Mouse (Mus musculus) midbrain, embryonic 14.5 days (tissue): ENCODE results near the gene Nipa2. TPM values are rescaled to one million over a fixed set of nuclear protein-coding genes. Genes with fewer than 3 reads are reported as not detected.
"Not testable (repeated sequence)": the region's sequence is repeated elsewhere in the genome, so short reads cannot be mapped to it uniquely, and the experiment has no call there.

ENCODE experiments used
- ATAC-seq: fragments of 200-750 bp; cut with Nextera tagmentation; 2 replicates; pipeline ENCODE4 v1.8.0; 2017; ENCODE audit warnings: moderate number of reproducible peaks, moderate library complexity; ENCODE audit not compliant: low FRiP score, low TSS enrichment
- DNase-seq: peaks from one replicate; pipeline ENCODE4 v3.0.0-alpha.2; 2015
- H3K27ac ChIP-seq: fragments of 300-500 bp; sonication (generic); replicated peaks from 2 replicates; pipeline ENCODE4 v1.5.1; 2014; ENCODE audit warnings: mild to moderate bottlenecking, low read depth, low read length, moderate library complexity
- H3K27me3 ChIP-seq: fragments of 300-500 bp; sonication (generic); 2 replicates; pipeline ENCODE4 v1.6.1; 2014; ENCODE audit warnings: low read length, control low read depth, mixed read lengths; ENCODE audit not compliant: control insufficient read depth, insufficient read depth
- H3K36me3 ChIP-seq: fragments of 300-500 bp; sonication (generic); 2 replicates; pipeline ENCODE4 v1.6.1; 2014; ENCODE audit warnings: low read length, control low read depth; ENCODE audit not compliant: control insufficient read depth, insufficient read depth
- H3K4me1 ChIP-seq: fragments of 300-500 bp; sonication (generic); 2 replicates; pipeline ENCODE4 v1.6.1; 2014; ENCODE audit warnings: mild to moderate bottlenecking, antibody characterized with exemption, low read length, control low read depth; ENCODE audit not compliant: control insufficient read depth, insufficient read depth
- H3K4me2 ChIP-seq: fragments of 300-500 bp; sonication (generic); 2 replicates; pipeline ENCODE4 v1.6.1; 2014; ENCODE audit warnings: mild to moderate bottlenecking, low read length, moderate library complexity
- H3K4me3 ChIP-seq: fragments of 300-500 bp; sonication (generic); replicated peaks from 2 replicates; pipeline ENCODE4 v1.5.1; 2014; ENCODE audit warnings: low read depth, low read length
- H3K9ac ChIP-seq: fragments of 300-500 bp; sonication (generic); replicated peaks from 2 replicates; pipeline ENCODE4 v1.6.1; 2014; ENCODE audit warnings: mild to moderate bottlenecking, low read length, moderate library complexity
- H3K9me3 ChIP-seq: fragments of 300-500 bp; sonication (generic); 2 replicates; pipeline ENCODE4 v1.6.1; 2016; ENCODE audit warnings: low read length, control low read depth, mixed read lengths; ENCODE audit not compliant: control insufficient read depth
- WGBS: fragments of 180-500 bp; shearing (Covaris S2); extraction: QIAGEN DNeasy Blood & Tissue Kit; methylation state at CpG from one replicate; pipeline ENCODE4 v1.1.7; 2014; 5-methylcytosine and 5-hydroxymethylcytosine counted together
- polyA plus RNA-seq: library from polyadenylated mRNA; unstranded; fragments of >200 nt; fragmentation: Nextera tagmentation; extraction: Ambion mirVana; gene quantifications from 2 replicates; pipeline ENCODE4 v1.2.1, GENCODE M21; 2014

Nipa2 gene
- polyA plus RNA-seq, 1 experiment from 2014 or later: 45.1 TPM

GRCm38 (mm10) chr7:55918365-55918764 lies 43.9 kb downstream of the Nipa2 start:
- ATAC-seq, H3K4me2 ChIP-seq, H3K9me3 ChIP-seq, H3K4me3 ChIP-seq, DNase-seq, H3K27me3 ChIP-seq, H3K27ac ChIP-seq, H3K4me1 ChIP-seq, H3K9ac ChIP-seq: not testable (repeated sequence)
- H3K36me3 ChIP-seq: peaks cover 78% of the 10 kb centered on the region
- WGBS: 98% methylated on average over 11 of the region's 11 CpGs

GRCm38 (mm10) chr7:55912118-55912517 lies 50.2 kb downstream of the Nipa2 start:
- H3K4me2 ChIP-seq: no peak overlapping the region
- H3K4me1 ChIP-seq: no peaks in the 10 kb centered on the region
- ATAC-seq (no peak), DNase-seq (no peak)
- H3K4me3 ChIP-seq: no peak overlapping the region
- 97% methylated on average over 5 of the region's 5 CpGs for WGBS
- no peak overlapping the region for H3K9ac ChIP-seq
- no peaks in the 10 kb centered on the region for H3K9me3 ChIP-seq
- no peak overlapping the region for H3K27ac ChIP-seq
- H3K36me3 ChIP-seq: peaks cover 81% of the 10 kb centered on the region
- no peaks in the 10 kb centered on the region for H3K27me3 ChIP-seq

- no peak for DNase-seq
- ATAC-seq: no peak
- H3K9me3 ChIP-seq: no peaks in the 10 kb centered on the region
- no peak overlapping the region for H3K27ac ChIP-seq
- H3K9ac ChIP-seq: no peak overlapping the region
- H3K4me1 ChIP-seq: no peaks in the 10 kb centered on the region
- H3K27me3 ChIP-seq: no peaks in the 10 kb centered on the region
- WGBS: 91% methylated on average over 8 of the region's 8 CpGs
- peaks cover 77% of the 10 kb centered on the region for H3K36me3 ChIP-seq
- no peak overlapping the region for H3K4me3 ChIP-seq
- no peak overlapping the region for H3K4me2 ChIP-seq
These were observed 50.9 kb downstream of the Nipa2 start for GRCm38 (mm10) chr7:55911371-55911770.

GRCm38 (mm10) chr7:55910356-55910755 lies 51.9 kb downstream of the Nipa2 start:
- no peak overlapping the region for H3K27ac ChIP-seq
- peaks cover 79% of the 10 kb centered on the region for H3K36me3 ChIP-seq
- no peak overlapping the region for H3K9ac ChIP-seq
- H3K4me2 ChIP-seq: no peak overlapping the region
- H3K27me3 ChIP-seq: no peaks in the 10 kb centered on the region
- no peaks in the 10 kb centered on the region for H3K9me3 ChIP-seq
- 90% methylated on average over 2 of the region's 2 CpGs for WGBS
- no peak overlapping the region for H3K4me3 ChIP-seq
- no peak for ATAC-seq
- no peaks in the 10 kb centered on the region for H3K4me1 ChIP-seq
- no peak for DNase-seq

GRCm38 (mm10) chr7:55909519-55909918 lies 52.8 kb downstream of the Nipa2 start:
- peaks cover 79% of the 10 kb centered on the region for H3K36me3 ChIP-seq
- no peak overlapping the region for H3K9ac ChIP-seq
- H3K4me2 ChIP-seq: no peak overlapping the region
- H3K9me3 ChIP-seq: no peaks in the 10 kb centered on the region
- H3K4me3 ChIP-seq: no peak overlapping the region
- ATAC-seq (no peak), DNase-seq (no peak)
- H3K27me3 ChIP-seq: no peaks in the 10 kb centered on the region
- 94% methylated on average over 1 of the region's 1 CpGs for WGBS
- H3K27ac ChIP-seq: no peak overlapping the region
- no peaks in the 10 kb centered on the region for H3K4me1 ChIP-seq

- peaks cover 74% of the 10 kb centered on the region for H3K36me3 ChIP-seq
- WGBS: 74% methylated on average over 2 of the region's 2 CpGs
These were observed 56.8 kb downstream of the Nipa2 start for GRCm38 (mm10) chr7:55905449-55905848.

GRCm38 (mm10) chr7:55903766-55904165 lies 58.5 kb downstream of the Nipa2 start:
- Histone ChIP-seq H3K9me3 (no peaks in the 10 kb centered on the region), H3K4me2 (no peak overlapping the region), H3K4me1 (no peaks in the 10 kb centered on the region), H3K9ac (no peak overlapping the region), H3K4me3 (no peak overlapping the region), H3K27ac (no peak overlapping the region), H3K27me3 (no peaks in the 10 kb centered on the region), H3K36me3 (peaks cover 77% of the 10 kb centered on the region)
- WGBS: 91% methylated on average over 4 of the region's 5 CpGs
- ATAC-seq: no peak
- no peak for DNase-seq

More at GRCm38 (mm10) chr7:55905449-55905848, 56.8 kb downstream of the Nipa2 start:
- H3K9me3 ChIP-seq: no peaks in the 10 kb centered on the region
- DNase-seq (no peak), ATAC-seq (no peak)
- no peaks in the 10 kb centered on the region for H3K27me3 ChIP-seq
- H3K9ac ChIP-seq: no peak overlapping the region
- H3K4me3 ChIP-seq: no peak overlapping the region
- H3K27ac ChIP-seq: no peak overlapping the region
- H3K4me2 ChIP-seq: no peak overlapping the region
- no peaks in the 10 kb centered on the region for H3K4me1 ChIP-seq

GRCm38 (mm10) chr7:55891797-55892196 lies 70.5 kb downstream of the Nipa2 start:
- H3K9me3 ChIP-seq: no peaks in the 10 kb centered on the region
- WGBS: 88% methylated on average over 11 of the region's 11 CpGs
- no peaks in the 10 kb centered on the region for H3K4me1 ChIP-seq
- DNase-seq: no peak
- no peaks in the 10 kb centered on the region for H3K27me3 ChIP-seq
- no peak for ATAC-seq
- no peak overlapping the region for H3K27ac ChIP-seq
- no peak overlapping the region for H3K9ac ChIP-seq
- H3K36me3 ChIP-seq: peaks cover 66% of the 10 kb centered on the region
- H3K4me2 ChIP-seq: no peak overlapping the region
- H3K4me3 ChIP-seq: no peak overlapping the region

- H3K9ac ChIP-seq: no peak overlapping the region
- no peak for DNase-seq
- H3K27me3 ChIP-seq: no peaks in the 10 kb centered on the region
- no peak overlapping the region for H3K4me2 ChIP-seq
- no peaks in the 10 kb centered on the region for H3K4me1 ChIP-seq
- H3K9me3 ChIP-seq: no peaks in the 10 kb centered on the region
- no peak for ATAC-seq
- peaks cover 61% of the 10 kb centered on the region for H3K36me3 ChIP-seq
- H3K27ac ChIP-seq: no peak overlapping the region
- H3K4me3 ChIP-seq: no peak overlapping the region
These were observed 71.5 kb downstream of the Nipa2 start for GRCm38 (mm10) chr7:55890731-55891130.
